Mouse (Mus musculus) midbrain, embryonic 16.5 days (tissue): ENCODE measurements around the gene Atg10. TPM values are rescaled to one million over a fixed set of nuclear protein-coding genes. Genes with fewer than 3 reads are reported as not detected.

Experiments used
- ATAC-seq: fragments of 200-750 bp; cut with Nextera tagmentation; 2 replicates; pipeline ENCODE4 v1.8.0; 2017; ENCODE audit warnings: moderate TSS enrichment
- H3K27ac ChIP-seq: fragments of 300-500 bp; sonication (generic); 2 replicates; pipeline ENCODE4 v1.5.1; 2014; ENCODE audit warnings: mild to moderate bottlenecking, low read length, mixed read lengths
- H3K27me3 ChIP-seq: fragments of 300-500 bp; sonication (generic); 2 replicates; pipeline ENCODE4 v1.6.1; 2014; ENCODE audit warnings: low read depth, low read length, mixed read lengths; ENCODE audit not compliant: control insufficient read depth, insufficient read depth
- H3K36me3 ChIP-seq: fragments of 300-500 bp; sonication (generic); 2 replicates; pipeline ENCODE4 v1.6.1; 2014; ENCODE audit warnings: mild to moderate bottlenecking, low read length, moderate library complexity, mixed read lengths; ENCODE audit not compliant: control insufficient read depth, insufficient read depth
- H3K4me1 ChIP-seq: fragments of 300-500 bp; sonication (generic); 2 replicates; pipeline ENCODE4 v1.6.1; 2014; ENCODE audit warnings: mild to moderate bottlenecking, low read length, mixed read lengths; ENCODE audit not compliant: control insufficient read depth, insufficient read depth
- H3K4me2 ChIP-seq: fragments of 300-500 bp; sonication (generic); 2 replicates; pipeline ENCODE4 v1.6.1; 2014; ENCODE audit warnings: mild to moderate bottlenecking, low read length, mixed read lengths
- H3K4me3 ChIP-seq: fragments of 300-500 bp; sonication (generic); 2 replicates; pipeline ENCODE4 v1.5.1; 2014; ENCODE audit warnings: low read depth, mild to moderate bottlenecking, low read length, moderate library complexity, mixed read lengths
- H3K9ac ChIP-seq: fragments of 300-500 bp; sonication (generic); 2 replicates; pipeline ENCODE4 v1.6.1; 2014; ENCODE audit warnings: low read depth, low read length, mixed read lengths
- H3K9me3 ChIP-seq: fragments of 300-500 bp; sonication (generic); replicated peaks from 2 replicates; pipeline ENCODE4 v1.6.1; 2014; ENCODE audit warnings: mild to moderate bottlenecking, low read length, mixed read lengths; ENCODE audit not compliant: control insufficient read depth, poor library complexity, severe bottlenecking
- WGBS: fragments of 180-500 bp; shearing (Covaris S2); extraction: QIAGEN DNeasy Blood & Tissue Kit; methylation state at CpG from one replicate; pipeline ENCODE4 v1.1.7; 2014; 5-methylcytosine and 5-hydroxymethylcytosine counted together
- polyA plus RNA-seq: library from polyadenylated mRNA; unstranded; fragments of >200 nt; fragmentation: Nextera tagmentation; extraction: Ambion mirVana; gene quantifications from 2 replicates; pipeline ENCODE4 v1.2.1, GENCODE M21; 2015

Gene Atg10
- polyA plus RNA-seq, 1 experiment from 2014 or later = 11.9 TPM

- Histone ChIP-seq H3K4me1 (peaks cover 12% of the 10 kb centered on the region), H3K4me3 (no peak overlapping the region), H3K9ac (no peak overlapping the region), H3K36me3 (no peaks in the 10 kb centered on the region), H3K27me3 (no peaks in the 10 kb centered on the region), H3K9me3 (no peaks in the 10 kb centered on the region), H3K4me2 (no peak overlapping the region), H3K27ac (peak overlapping the region; percentile 28; the same call in 1 of the 2 replicates)
- WGBS = 90% methylated on average over 4 of the region's 4 CpGs
- no peak for ATAC-seq
These were observed 309.0 kb downstream of the Atg10 start for GRCm38 (mm10) chr13:90914721-90915120.

GRCm38 (mm10) chr13:90913675-90914192, 310.0 kb downstream of the Atg10 start:
- ATAC-seq = peak; percentile 46
- peak overlapping the region; percentile 23; the same call in 1 of the 2 replicates for H3K4me2 ChIP-seq
- WGBS = 35% methylated on average over 7 of the region's 7 CpGs

GRCm38 (mm10) chr13:90912760-90913674, 310.8 kb downstream of the Atg10 start:
- 32% methylated on average over 17 of the region's 17 CpGs for WGBS
- H3K36me3 ChIP-seq = no peaks in the 10 kb centered on the region
- no peaks in the 10 kb centered on the region for H3K27me3 ChIP-seq
- H3K9ac ChIP-seq = no peak overlapping the region
- H3K9me3 ChIP-seq = no peaks in the 10 kb centered on the region
- H3K27ac ChIP-seq = peak overlapping the region; percentile 84
- H3K4me1 ChIP-seq = peaks cover 12% of the 10 kb centered on the region
- H3K4me2 ChIP-seq = peak overlapping the region; percentile 23; the same call in 1 of the 2 replicates
- ATAC-seq = peak; percentile 82
- no peak overlapping the region for H3K4me3 ChIP-seq

More at GRCm38 (mm10) chr13:90913675-90914192, 310.0 kb downstream of the Atg10 start:
- Histone ChIP-seq H3K36me3 (no peaks in the 10 kb centered on the region), H3K9ac (no peak overlapping the region), H3K4me1 (peaks cover 12% of the 10 kb centered on the region), H3K27me3 (no peaks in the 10 kb centered on the region), H3K9me3 (no peaks in the 10 kb centered on the region), H3K4me3 (no peak overlapping the region), H3K27ac (peak overlapping the region; percentile 84)

- Histone ChIP-seq H3K27ac (no peak overlapping the region), H3K9ac (no peak overlapping the region), H3K4me3 (no peak overlapping the region), H3K9me3 (no peaks in the 10 kb centered on the region), H3K4me1 (no peaks in the 10 kb centered on the region), H3K36me3 (no peaks in the 10 kb centered on the region), H3K4me2 (no peak overlapping the region), H3K27me3 (no peaks in the 10 kb centered on the region)
- 94% methylated on average over 12 of the region's 12 CpGs for WGBS
- ATAC-seq = no peak
These were observed 316.4 kb downstream of the Atg10 start for GRCm38 (mm10) chr13:90907376-90907775.

- 76% methylated on average over 5 of the region's 5 CpGs for WGBS
These were observed 318.6 kb downstream of the Atg10 start, which contains the start of gene Atp6ap1l for GRCm38 (mm10) chr13:90905176-90905575. TSS of gene Atp6ap1l (minus strand) at chr13:90905355.

GRCm38 (mm10) chr13:90896821-90897220, 326.9 kb downstream of the Atg10 start:
- Histone ChIP-seq H3K36me3 (no peaks in the 10 kb centered on the region), H3K4me2 (no peak overlapping the region), H3K9me3 (no peaks in the 10 kb centered on the region), H3K4me1 (no peaks in the 10 kb centered on the region), H3K27ac (no peak overlapping the region), H3K9ac (no peak overlapping the region), H3K4me3 (no peak overlapping the region), H3K27me3 (no peaks in the 10 kb centered on the region)
- ATAC-seq = no peak
- WGBS = 89% methylated on average over 12 of the region's 12 CpGs

More at GRCm38 (mm10) chr13:90905176-90905575, 318.6 kb downstream of the Atg10 start, which contains the start of gene Atp6ap1l:
- Histone ChIP-seq H3K4me2 (no peak within 1 kb of the TSS), H3K9me3 (no peaks in the 10 kb centered on the region), H3K4me3 (no peak within 1 kb of the TSS), H3K9ac (no peak within 1 kb of the TSS), H3K36me3 (no peaks in the 10 kb centered on the region), H3K27ac (no peak within 1 kb of the TSS), H3K27me3 (no peaks in the 10 kb centered on the region), H3K4me1 (no peaks in the 10 kb centered on the region)
- ATAC-seq = no peak

GRCm38 (mm10) chr13:90896098-90896497, 327.7 kb downstream of the Atg10 start:
- H3K4me2 ChIP-seq = no peak overlapping the region
- H3K4me3 ChIP-seq = no peak overlapping the region
- no peaks in the 10 kb centered on the region for H3K27me3 ChIP-seq
- no peak overlapping the region for H3K9ac ChIP-seq
- no peaks in the 10 kb centered on the region for H3K4me1 ChIP-seq
- no peaks in the 10 kb centered on the region for H3K36me3 ChIP-seq
- no peaks in the 10 kb centered on the region for H3K9me3 ChIP-seq
- H3K27ac ChIP-seq = no peak overlapping the region
- WGBS = 10% methylated on average over 2 of the region's 2 CpGs
- ATAC-seq = peak; percentile 51; the same call in 1 of the 2 replicates

- no peak overlapping the region for H3K9ac ChIP-seq
- no peaks in the 10 kb centered on the region for H3K9me3 ChIP-seq
- no peak overlapping the region for H3K27ac ChIP-seq
- WGBS = 98% methylated on average over 4 of the region's 4 CpGs
- no peaks in the 10 kb centered on the region for H3K27me3 ChIP-seq
- no peaks in the 10 kb centered on the region for H3K4me1 ChIP-seq
- no peaks in the 10 kb centered on the region for H3K36me3 ChIP-seq
- H3K4me3 ChIP-seq = no peak overlapping the region
- no peak overlapping the region for H3K4me2 ChIP-seq
- no peak for ATAC-seq
These were observed 328.9 kb downstream of the Atg10 start for GRCm38 (mm10) chr13:90894819-90895218.

- Histone ChIP-seq H3K9me3 (no peaks in the 10 kb centered on the region), H3K9ac (no peak overlapping the region), H3K27me3 (no peaks in the 10 kb centered on the region), H3K36me3 (no peaks in the 10 kb centered on the region), H3K4me2 (no peak overlapping the region), H3K4me3 (no peak overlapping the region), H3K27ac (no peak overlapping the region), H3K4me1 (no peaks in the 10 kb centered on the region)
- 90% methylated on average over 5 of the region's 5 CpGs for WGBS
- no peak for ATAC-seq
These were observed 333.7 kb downstream of the Atg10 start for GRCm38 (mm10) chr13:90890111-90890510.
